Mouse (Mus musculus) adrenal gland, adult (tissue): ENCODE measurements around the gene Ubxn1.
"Not testable (repeated sequence)": the region's sequence is repeated elsewhere in the genome, so short reads cannot be mapped to it uniquely, and the experiment has no call there.

Experiments
- DNase-seq, 2 experiments: peaks; one replicate each; pipeline ENCODE4 v3.0.0; 2022 to 2023; ENCODE audit warnings: low spot score in 1 of 2; ENCODE audit not compliant: inconsistent age in 2 of 2

The Ubxn1 gene

DNA sequence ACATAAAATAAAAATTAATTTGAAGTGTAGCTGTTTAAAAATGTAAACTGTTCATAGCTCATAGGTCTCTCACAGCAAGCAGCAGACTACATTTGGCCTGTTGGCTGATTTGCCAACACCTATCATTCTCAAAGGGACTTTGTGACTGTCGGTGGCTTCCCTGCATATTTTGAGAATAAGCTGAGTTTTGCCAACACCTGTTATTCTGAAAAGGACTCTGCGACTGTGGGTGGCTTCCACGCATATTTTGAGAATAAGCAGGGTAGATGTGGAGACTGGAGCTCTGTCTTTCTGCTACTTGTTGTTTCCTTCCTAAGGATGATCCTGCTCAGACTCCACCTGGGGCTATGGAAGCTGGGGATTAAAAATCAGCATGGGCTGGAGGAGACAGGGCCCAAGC, 18.2 kb upstream of the Ubxn1 start:
- no peak for DNase-seq

DNA sequence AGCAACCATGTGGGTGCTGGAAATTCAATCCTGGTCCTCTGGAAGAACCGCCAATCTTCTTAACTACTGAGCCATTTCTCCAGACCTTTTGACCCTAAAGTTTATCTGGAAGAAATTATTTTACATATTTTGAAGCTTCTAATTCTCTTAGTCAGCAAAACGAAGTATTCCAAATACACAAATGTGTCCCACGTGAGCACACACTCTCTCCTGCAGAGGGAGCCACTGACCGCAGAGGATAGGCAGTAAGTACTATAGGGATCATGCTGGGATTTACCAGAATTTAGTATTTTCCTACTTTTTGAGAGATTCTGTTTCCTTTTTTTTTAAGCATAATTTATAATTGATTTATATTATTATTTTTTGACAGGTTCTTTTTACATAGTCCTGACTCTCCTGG, 13.6 kb upstream of the Ubxn1 start:
- peak; percentile 61 to 86 for DNase-seq

DNA sequence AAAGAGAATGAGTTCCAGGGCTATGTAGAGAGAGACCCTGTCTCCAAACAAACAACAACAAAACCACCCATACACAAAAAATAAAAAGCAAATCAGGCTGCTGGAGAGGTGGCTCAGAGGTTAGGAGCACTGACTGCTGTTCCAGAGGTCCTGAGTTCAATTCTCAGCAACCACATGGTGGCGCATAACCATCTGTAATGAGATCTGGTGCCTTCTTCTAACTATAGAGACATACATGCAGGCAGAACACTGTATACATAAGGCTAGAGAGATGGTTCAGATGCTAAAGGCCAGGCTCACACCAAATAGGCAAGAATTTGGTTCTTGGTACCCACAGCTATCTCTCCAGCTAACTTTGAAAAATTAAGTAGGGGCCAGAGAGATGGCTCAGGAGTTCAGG, 12.3 kb upstream of the Ubxn1 start:
- peak in 1 of 2 experiments; percentile 70 for DNase-seq

DNA sequence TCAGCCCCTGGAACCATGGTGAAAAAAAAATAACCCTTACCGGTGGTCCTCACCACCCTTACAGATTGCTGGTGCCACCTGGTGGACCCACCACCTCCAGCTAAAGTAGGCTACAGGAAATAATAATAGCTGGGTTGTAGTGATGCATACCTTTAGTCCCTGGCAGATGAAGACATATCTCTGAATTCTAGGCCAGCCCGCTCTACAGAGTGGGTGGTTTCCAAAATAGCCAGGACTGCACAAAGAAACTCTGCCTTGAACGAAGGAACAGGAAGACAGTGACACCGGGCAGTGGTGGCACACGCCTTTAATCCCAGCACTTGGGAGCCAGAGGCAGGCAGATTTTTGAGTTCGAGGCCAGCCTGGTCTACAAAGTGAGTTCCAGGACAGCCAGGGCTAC, 7.0 kb upstream of the Ubxn1 start:
- no peak for DNase-seq

DNA sequence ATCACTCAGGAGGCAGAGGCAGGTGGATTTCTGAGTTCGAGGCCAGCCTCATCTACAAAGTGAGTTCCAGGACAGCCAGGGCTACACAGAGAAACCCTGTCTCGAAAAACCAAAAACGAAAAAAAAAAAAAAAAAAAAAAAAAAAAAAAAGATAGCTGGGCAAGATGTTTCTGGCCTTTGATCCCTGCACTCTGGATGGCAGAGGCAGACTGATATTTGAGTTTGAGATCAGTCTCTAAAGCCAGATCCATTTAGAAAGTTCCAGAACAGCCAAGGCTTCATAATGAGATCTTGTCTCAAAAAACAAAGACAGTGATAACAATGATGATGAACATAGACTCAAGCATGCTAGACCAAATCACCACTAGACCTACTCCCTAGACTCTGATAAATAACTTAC, 915 bp upstream of the Ubxn1 start:
- DNase-seq: not testable (repeated sequence)

DNA sequence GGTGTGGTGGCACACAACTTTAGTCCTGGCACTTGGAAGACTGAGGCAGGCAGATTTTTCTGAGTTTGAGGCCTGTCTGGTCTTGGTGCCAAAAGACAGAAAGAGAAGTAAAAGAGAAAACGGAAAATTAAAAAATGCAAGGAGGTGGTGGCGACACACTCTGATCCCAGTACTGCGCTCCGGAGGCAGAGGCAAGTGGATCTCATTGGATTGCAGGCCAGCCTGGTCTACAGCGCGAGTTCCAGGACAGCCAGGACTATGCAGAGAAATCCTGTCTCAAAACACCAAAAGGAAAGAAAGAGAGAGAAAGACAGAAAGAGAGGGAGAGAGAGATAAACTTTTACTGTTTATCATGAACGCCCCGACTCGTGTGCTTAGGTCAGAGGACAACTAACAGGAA, 458 bp upstream of the Ubxn1 start:
- no peak for DNase-seq

DNA sequence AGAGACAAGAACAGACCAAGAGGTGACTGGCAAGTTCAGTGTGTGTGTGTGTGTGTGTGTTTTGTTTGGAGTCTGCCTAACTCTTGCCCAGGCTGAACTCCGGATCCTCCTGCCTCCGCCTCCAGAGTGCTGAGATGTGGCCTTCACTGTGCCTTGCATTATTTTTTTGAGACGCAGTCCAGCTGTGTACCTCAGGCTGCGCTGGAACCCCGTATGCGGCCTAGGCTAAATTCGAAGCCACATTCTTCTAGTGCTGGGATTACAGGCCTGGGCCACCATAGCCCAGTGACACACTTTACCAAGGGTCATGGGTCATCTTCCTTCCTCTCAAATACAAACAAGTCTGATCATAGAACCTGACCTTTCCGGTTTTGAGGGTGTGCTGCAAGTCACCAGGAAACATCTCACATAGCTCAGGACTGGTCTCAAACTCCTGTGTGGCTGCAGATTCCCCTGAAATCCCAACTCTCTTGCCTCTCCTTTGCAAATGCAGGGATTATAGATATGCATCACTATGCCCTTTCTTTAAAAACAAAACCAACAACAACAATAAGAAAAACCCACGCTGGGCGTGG, 1.1 kb downstream of the Ubxn1 start:
- DNase-seq: peak in 1 of 2 experiments; percentile 60

DNA sequence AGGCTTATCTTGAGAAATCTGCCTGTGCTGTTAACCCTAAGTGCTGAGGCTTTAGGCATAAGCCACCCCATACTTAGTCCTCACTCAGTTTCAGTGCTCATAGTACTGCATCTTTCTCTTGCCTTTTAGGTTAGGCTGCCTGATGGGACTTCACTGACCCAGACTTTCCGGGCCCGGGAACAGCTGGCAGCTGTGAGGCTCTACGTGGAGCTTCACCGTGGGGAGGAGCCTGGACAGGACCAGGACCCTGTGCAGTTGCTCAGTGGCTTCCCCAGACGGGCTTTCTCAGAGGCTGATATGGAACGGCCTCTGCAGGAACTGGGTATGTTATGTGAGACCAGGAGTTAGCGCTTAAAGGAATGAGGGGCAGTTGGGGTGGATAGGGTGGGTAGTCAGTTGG, 3.7 kb downstream of the Ubxn1 start:
- no peak for DNase-seq

DNA sequence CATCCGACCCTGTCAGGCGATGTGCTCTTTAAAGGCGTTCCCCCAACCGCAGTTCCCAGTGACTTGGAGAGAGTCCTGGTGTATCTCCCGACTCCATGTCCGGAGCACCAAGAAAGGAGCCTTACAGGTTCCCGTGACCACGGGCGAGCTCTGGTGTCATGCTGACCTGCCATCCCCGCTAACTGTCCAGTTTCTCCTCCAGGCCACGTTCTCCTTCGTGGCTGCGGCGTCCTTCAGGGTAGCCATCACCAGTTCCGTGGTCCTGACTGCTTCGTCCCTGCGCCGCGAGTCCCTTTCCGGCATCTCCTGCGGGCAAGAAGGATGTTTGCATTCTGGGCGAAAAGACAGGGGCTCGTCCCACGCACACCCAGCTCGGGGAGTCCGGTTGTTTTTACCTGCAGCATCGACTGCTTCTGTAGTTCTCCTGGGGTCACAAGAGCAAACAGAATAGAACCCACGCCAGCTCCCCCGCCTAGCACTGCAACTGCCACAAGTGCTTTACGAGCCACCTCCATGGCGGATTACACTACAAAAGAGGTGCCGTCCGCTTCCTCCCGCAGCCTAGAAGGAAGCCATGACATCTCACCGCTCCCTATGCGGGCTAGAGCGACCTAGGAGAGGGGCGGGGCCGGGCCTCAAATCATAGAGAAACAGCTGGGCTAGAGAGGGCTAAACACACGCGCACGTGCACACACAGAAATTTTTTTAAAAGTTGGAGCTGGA, 9.2 kb downstream of the Ubxn1 start, which contains the start of gene Uqcc3:
Gene Uqcc3 (minus strand): TSS at position 613 of the 723 bp plus-strand sequence.
- DNase-seq: peak; percentile 93 to 97

DNA sequence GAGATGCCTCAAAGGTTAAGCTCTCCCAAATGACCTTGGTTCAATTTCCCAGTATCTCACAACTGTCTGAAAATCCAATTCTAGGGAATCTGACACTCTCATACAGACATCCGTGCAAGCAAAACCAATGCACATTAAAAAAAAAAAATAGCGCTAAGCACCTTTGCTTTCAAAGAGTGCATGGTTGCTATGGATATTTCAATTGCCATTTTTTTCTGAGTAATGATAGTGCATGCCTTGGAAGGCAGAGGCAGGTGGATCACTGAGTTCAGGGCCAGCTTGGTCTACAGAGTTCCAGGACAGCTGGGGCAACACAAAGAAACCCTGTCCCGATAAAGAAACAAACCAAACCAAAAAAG, 9.7 kb downstream of the Ubxn1 start:
- DNase-seq: no peak

DNA sequence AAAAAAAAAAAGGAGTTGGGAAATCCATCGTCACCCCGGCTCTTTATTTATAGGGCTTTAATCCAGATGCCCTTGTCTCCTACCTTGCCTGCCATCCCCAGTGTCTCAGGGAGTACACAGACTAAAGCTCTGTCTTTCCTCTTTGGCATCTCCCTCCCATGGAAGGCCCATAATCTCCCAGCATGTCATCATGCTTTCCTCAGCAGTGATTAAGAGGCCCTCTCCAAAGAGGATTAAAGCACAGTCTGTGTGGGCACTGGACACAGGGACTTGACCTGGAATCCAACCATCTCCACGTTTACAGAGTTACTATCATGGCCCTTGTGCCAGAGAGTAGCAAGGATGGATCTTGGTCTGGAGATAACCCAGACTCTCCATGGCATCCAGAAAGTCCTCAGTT, 12.3 kb downstream of the Ubxn1 start, which contains the start of the genes Lbhd1 and Gm49403:
Gene Lbhd1 (plus strand): TSS at position 117 of the 400 bp plus-strand sequence.
Gene Gm49403 (plus strand): TSS at position 315 of the 400 bp plus-strand sequence.
- no peak for DNase-seq

DNA sequence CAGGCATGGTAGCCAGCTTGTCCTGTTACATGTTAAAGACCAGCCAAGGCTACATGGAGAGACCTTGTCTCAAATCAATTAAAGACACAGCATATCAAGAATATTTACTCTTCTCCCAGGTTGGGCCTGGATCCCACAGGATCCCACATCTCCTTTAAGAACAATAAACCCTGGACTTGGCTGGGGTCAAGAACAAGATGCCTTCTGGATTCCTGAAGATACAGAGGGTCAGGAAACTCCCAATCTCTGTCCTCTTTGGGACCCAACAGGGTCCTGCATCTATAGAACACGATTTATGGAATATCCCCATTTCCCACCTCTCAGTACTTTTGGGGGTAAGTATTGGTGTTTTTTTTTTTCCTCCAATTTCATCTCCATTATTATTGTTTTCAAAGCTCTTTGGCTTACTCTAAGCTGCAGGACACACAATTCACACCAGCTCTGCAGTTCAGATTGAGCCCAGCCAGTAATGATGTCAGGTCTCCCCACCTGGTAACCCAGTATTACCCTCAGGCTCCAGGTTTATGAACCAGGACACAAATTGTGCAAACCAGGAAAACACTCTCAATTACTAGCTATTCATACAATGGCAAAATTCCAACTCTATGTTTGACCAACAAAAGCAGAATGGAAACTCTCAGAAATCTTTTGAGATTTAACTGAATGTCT, 15.8 kb downstream of the Ubxn1 start:
- DNase-seq: no peak

DNA sequence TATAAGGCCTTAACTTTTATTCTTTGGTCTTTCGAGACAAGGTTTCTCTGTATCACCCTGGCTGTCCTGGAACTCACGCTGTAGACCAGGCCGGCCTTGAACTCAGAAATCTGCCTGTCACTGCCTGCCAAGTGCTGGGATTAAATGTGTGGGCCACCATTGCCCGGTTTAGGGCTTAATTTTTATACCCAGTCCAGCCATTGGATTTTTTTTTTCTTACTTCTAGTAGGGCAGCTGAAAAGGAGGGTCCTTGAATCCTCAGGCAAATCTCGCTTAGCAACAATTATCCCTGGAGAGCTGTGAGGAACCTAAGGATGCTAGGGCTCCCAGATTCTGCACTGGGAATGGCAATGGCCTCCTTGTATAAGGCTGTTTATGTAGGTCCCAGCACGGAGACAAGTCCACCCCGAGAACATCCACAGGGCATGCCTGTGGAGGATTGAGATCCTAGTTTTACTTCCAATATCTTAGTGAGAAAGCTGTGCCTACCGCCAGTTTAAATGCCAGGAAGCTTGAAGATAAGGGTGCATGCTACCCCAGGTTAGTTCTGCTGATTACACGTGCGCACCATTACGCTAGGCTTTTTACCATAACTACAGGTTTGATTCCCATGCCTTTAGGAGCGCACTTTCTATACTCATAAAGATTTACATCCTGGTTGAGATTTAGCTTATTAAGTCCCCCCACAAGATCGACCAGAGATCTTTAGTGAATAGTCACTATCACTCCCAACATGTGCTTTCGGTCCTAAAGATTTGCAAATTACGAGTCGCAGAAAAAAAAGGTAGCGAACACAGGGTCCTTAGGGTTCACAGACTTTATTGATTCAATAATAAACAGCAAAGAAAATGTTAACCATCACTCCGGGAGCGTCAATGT, 16.5 kb downstream of the Ubxn1 start:
- DNase-seq: peak in 1 of 2 experiments; percentile 63

DNA sequence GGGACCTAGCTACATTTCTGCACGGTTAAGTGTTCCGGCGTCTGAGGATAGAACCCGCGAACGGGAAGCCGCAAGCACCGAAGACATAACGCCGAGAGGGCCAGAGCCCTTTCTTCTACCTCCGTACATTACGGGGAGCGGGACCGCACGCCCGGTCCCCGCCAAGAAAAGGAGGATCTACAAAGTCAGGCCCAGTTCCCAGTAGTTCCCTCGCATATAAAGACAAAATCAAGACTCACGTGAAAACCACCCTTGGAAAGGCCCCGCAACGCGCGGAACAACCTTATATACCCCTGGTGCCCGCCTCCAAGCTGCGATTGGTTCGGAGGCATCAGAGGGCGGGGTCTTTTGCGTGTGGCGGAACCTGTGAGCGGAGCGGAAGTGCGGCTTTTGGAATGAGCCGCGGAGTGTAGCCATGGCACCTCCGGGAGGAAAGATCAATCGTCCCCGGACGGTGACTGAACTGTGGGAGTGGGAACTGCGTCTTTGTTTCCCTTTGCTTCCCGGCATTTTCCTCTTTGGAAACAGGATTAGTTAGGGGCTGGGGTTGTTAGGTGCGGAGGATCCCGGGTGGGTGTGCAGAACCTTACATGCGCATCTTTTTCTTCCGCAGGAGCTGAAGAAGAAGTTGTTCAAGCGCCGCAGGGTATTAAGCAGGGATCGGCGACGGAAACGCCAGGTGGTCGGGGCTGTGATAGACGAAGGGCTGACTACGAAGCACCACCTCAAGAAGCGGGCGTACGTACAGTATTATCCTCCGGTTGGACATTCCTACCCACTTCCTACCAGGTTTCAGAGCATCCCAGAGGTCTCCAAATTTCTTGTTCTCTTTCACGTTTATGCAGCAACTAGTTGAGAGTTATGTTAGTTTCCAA, 17.5 kb downstream of the Ubxn1 start, which contains the start of the genes 1810009A15Rik and Gm49416:
Gene 1810009A15Rik (plus strand): TSS at position 343 of the 875 bp plus-strand sequence.
Gene Gm49416 (plus strand): TSS at position 416 of the 875 bp plus-strand sequence.
- peak; percentile 95 to 98 for DNase-seq

DNA sequence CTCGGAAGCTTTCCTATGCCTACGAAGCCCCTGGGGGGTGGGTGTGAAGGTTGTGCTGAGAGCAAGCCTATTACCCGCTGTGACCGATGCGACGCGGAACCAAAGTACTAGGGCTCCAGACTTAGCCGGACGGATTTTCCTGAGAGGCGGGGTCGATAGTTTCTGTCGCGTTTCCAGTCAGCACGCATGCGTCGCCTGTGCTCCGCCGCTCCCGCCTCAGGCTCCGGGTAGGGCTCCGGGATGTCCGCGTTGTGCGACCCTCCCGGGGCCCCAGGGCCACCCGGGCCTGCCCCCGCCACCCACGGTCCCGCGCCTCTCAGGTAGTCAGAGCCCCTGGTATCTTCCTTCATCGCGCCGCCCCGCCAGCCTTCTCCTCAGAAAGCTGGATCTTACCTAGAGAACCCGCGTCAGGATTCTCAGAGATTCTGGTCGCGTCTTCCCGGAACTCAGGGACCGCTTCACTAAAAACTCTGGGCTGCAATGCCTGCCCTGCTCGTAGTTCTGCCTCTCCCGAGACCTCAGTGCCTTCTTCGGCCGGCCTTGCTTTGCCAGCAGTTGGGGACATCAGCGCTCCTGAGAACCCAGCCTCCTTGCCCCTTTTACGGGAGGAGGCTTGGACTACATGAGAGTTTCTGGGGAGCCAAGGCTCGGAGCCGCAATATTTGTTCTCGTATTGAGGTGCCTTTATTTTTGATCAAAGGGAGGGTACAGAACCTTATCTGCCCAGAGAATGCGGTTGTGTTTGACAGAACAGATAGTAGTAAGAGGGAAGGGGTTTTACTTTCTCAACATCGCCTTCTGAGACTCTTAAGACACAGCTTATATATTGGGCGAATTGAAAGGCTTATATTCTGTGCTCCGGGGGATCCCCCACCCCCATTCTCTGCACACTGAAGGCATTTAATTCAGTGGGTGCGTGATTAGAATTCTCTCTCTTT, 21.8 kb downstream of the Ubxn1 start, which contains the start of gene Ints5:
Gene Ints5 (plus strand): TSS at position 177 of the 938 bp plus-strand sequence.
- peak; percentile 86 to 96 for DNase-seq

DNA sequence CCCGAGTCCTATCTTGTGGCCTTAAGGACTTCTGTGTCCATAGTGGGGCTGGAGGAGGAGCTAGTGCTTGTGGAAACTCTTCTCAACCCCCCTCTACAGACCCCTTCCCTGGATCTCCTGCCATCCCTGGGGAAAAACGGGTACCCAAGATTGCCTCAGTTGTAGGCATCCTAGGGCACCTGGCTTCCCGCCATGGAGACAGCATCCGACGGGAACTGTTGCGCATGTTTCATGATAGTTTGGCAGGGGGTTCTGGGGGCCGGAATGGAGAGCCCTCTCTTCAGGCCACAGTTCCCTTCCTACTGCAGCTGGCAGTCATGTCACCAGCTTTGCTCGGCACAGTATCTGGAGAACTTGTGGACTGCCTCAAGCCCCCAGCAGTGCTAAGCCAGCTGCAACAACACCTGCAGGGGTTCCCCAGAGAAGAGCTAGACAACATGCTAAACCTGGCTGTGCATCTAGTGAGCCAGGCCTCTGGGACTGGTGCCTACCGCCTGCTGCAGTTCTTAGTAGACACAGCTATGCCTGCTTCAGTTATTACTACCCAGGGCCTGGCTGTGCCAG, 24.2 kb downstream of the Ubxn1 start:
- no peak for DNase-seq

DNA sequence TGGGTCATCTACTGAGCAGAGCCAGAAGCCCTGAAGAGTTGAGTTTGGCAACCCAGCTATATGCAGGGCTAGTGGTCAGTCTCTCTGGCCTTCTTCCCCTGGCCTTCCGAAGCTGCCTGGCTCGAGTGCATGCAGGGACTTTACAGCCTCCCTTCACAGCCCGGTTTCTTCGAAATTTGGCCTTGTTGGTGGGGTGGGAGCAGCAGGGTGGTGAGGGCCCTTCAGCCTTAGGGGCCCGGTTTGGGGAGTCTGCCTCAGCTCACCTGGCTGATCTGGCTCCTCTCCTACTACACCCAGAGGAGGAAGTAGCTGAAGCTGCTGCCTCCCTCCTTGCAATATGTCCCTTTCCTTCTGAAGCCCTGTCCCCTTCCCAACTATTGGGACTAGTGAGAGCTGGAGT, 24.9 kb downstream of the Ubxn1 start:
- peak in 1 of 2 experiments; percentile 20 for DNase-seq

DNA sequence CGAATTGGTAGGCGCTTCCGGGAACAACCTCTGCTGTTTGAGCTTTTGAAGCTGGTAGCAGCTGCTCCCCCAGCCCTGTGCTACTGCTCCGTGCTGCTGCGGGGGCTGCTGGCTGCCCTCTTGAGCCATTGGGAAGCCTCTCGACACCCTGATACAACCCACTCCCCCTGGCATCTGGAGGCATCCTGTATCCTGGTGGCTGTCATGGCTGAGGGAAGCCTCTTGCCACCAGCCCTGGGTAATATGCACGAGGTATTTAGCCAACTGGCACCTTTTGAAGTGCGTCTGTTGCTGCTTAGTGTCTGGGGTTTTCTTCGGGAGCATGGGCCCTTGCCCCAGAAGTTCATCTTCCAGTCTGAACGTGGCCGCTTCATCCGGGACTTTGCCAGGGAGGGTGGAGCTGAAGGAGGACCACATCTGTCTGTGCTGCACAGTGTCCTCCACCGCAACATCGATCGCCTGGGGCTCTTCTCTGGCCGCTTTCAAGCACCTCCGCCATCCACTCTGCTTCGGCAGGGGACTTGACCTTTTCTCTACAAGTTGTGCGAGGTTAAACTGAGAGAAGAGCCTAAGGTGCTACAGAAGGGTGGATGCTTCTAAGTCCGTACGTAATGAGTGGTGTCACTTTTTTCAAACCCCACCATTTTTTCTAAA, 26.0 kb downstream of the Ubxn1 start:
- DNase-seq: peak in 1 of 2 experiments; percentile 73
